Mouse (Mus musculus): Measurements from ENCODE around the gene Tmem150a.

Gene Tmem150a

GRCm38 (mm10) chr6:72371571-72371970 is 16.3 kb downstream of the Tmem150a start:
- DNase-seq (ENCODE audit: low spot score in 2 of 2), result no peak

GRCm38 (mm10) chr6:72373184-72373583 is 17.9 kb downstream of the Tmem150a start:
- DNase-seq (ENCODE audit: low spot score in 2 of 2), result no peak

- no peak for DNase-seq (ENCODE audit: low spot score in 2 of 2)
These were observed 19.0 kb downstream of the Tmem150a start for GRCm38 (mm10) chr6:72374206-72374605.

- DNase-seq (ENCODE audit: low spot score in 2 of 2), result no peak
These were observed 19.7 kb downstream of the Tmem150a start for GRCm38 (mm10) chr6:72374820-72375563.

- DNase-seq (ENCODE audit: low spot score in 2 of 2), result no peak
These were observed 23.4 kb downstream of the Tmem150a start for GRCm38 (mm10) chr6:72378510-72379234.

- DNase-seq (ENCODE audit: low spot score in 2 of 2), result no peak
These were observed 24.3 kb downstream of the Tmem150a start for GRCm38 (mm10) chr6:72379377-72380130.

GRCm38 (mm10) chr6:72380131-72380770 is 25.0 kb downstream of the Tmem150a start, which contains the start of gene Vamp5:
TSS of gene Vamp5 (minus strand) at chr6:72380468.
- DNase-seq (ENCODE audit: low spot score in 2 of 2), result no peak

- DNase-seq (ENCODE audit: low spot score in 2 of 2), result no peak
These were observed 27.2 kb downstream of the Tmem150a start for GRCm38 (mm10) chr6:72382494-72382893.

GRCm38 (mm10) chr6:72383142-72383820 is 28.0 kb downstream of the Tmem150a start:
- DNase-seq (ENCODE audit: low spot score in 2 of 2), result no peak

- no peak for DNase-seq (ENCODE audit: low spot score in 2 of 2)
These were observed 28.7 kb downstream of the Tmem150a start for GRCm38 (mm10) chr6:72383952-72384351.

- DNase-seq (ENCODE audit: low spot score in 2 of 2), result no peak
These were observed 30.0 kb downstream of the Tmem150a start for GRCm38 (mm10) chr6:72385258-72385657.

- no peak for DNase-seq (ENCODE audit: low spot score in 2 of 2)
These were observed 31.3 kb downstream of the Tmem150a start for GRCm38 (mm10) chr6:72386561-72386960.

GRCm38 (mm10) chr6:72387816-72388215 is 32.6 kb downstream of the Tmem150a start:
- no peak for DNase-seq (ENCODE audit: low spot score in 2 of 2)

- DNase-seq (ENCODE audit: low spot score in 2 of 2), result no peak
These were observed 33.0 kb downstream of the Tmem150a start for GRCm38 (mm10) chr6:72388266-72388665.

GRCm38 (mm10) chr6:72388791-72389329 is 33.6 kb downstream of the Tmem150a start:
- DNase-seq (ENCODE audit: low spot score in 2 of 2), result no peak

- no peak for DNase-seq (ENCODE audit: low spot score in 2 of 2)
These were observed 34.3 kb downstream of the Tmem150a start for GRCm38 (mm10) chr6:72389471-72389940.

- peak in 1 of 2 experiments; percentile 26 for DNase-seq (ENCODE audit: low spot score in 2 of 2)
These were observed 34.9 kb downstream of the Tmem150a start, which contains the start of gene Vamp8 for GRCm38 (mm10) chr6:72389941-72390771. TSS of gene Vamp8 (minus strand) at chr6:72390703.

GRCm38 (mm10) chr6:72390795-72391521 is 35.7 kb downstream of the Tmem150a start:
- no peak for DNase-seq (ENCODE audit: low spot score in 2 of 2)

GRCm38 (mm10) chr6:72392341-72392740 is 37.1 kb downstream of the Tmem150a start:
- no peak for DNase-seq (ENCODE audit: low spot score in 2 of 2)
